Mouse (Mus musculus): Measurements from ENCODE around the gene Dhrs4.
A peak's percentile ranks its signal among the peaks of the same experiment; 100 is the strongest.

Dhrs4 gene

DNA sequence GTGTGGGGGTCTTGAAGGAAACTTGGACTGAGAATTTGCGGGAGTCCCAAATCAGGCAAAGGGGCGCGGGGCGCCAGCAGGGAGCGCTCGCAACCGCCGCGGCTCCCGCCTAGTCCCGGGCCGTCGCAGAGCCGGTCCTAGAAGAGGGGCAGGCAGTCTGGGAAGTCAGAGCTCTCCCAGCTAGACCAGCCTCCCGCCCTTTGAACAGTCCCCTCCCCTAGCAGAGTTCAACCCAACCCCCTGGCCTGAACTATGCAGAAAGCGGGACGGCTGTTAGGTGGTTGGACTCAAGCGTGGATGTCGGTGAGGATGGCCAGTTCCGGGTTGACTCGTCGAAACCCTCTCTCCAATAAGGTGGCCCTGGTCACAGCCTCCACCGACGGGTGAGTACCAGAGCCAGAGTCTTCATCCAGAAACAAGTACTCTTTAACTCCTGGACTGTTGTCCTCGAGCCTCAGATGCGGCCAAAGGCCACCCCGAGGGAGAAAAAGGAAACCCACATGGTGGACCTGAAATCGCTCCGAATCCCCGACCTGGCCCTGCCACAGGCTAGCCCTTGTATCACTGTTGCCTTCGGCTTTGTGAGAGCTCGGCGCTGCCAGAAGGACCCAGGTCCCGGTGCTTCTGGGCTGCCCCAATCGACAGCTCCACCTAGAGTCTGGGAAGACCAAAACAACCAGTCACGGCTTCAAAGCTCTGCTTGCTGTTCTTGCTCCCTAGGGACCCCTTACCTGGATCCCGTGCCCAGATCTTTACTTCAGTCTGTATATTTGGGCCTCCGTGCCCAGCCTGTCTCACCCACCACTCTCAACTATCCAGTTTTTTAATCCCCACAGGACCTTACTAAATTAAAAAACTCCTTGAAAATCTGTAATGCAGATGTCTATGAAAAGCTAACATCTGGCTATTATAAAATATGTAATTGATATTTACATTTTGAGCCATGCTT, at the start of gene Dhrs4:
Gene Dhrs4 (plus strand): TSS at position 108 of the 949 bp plus-strand sequence.
- peak; percentile 89 for DNase-seq

DNA sequence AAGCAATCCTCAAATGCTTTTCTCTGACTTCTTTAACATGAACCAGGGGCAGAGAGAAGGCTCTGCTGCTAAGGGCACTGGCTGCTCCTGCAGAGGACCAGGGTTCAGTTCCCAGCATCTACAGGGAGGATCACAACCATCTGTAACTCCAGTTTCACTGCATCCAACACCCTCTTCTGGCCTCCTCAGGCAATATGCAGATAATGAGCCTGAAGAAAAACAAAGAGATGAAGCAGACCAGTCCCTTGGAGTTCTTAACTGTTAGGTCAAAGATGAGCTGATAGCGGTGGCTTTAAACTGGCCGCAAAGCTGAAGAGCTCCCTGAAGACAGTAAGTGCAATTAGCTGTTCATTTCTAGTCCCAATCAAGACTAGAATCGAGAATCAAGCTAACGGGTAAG, 48.3 kb upstream of the Dhrs4 start:
- no peak for DNase-seq

DNA sequence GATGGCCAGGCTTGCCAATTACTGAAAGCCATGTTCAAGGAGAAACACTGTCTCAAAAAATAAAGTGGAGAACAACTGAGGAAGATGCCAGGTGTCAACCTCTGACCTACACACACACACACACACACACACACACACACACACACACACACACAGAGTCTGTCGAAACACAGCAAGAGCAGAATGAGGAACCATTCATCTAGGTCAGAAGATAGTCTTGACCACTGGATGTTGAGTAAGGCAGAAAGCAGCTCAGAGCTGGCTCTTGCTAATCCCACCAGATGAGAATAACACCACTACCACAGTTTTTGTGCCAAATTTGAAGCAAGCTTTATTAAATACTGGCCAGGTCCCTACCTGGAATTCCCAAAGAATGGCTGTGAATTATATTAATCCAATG, 45.5 kb upstream of the Dhrs4 start:
- DNase-seq, result no peak

DNA sequence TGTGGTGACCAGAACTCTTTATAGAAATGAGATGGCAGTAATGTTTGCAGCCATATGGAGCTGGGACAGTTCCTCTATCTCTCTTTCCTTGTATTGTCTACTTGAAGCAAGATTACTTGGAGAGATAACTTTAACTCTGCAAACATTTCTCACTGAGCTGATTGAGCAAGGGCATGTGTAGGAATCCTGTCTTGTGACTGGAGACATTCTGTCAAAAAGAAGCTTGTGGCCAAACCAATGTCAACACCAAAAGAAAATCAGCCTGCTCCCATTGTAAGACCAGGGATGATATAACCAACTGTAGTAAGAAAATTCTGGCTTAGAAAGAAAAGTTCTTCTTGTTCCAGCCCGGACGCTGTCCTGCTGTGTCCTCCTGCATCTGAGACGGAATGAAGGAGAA, 43.7 kb upstream of the Dhrs4 start:
- no peak for DNase-seq

DNA sequence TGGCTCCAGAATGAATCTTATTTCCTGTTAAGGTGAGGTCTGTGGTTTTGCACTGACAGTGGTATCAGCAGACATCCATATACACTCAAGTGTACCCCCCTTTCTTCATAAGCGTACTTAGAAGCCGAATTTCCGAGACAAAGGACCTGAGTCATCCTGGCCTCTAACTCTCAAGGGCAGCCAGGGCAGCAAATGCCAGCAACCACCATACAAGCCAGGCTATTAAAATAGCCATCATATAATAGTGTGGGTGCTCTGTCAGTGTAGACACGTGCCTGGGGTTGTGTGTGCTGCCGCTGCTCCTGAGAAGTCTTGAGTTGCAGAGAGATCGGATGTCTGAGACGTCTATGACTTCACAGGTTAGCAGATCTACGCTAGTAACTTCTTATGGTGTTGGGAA, 41.4 kb upstream of the Dhrs4 start:
- DNase-seq, result no peak

DNA sequence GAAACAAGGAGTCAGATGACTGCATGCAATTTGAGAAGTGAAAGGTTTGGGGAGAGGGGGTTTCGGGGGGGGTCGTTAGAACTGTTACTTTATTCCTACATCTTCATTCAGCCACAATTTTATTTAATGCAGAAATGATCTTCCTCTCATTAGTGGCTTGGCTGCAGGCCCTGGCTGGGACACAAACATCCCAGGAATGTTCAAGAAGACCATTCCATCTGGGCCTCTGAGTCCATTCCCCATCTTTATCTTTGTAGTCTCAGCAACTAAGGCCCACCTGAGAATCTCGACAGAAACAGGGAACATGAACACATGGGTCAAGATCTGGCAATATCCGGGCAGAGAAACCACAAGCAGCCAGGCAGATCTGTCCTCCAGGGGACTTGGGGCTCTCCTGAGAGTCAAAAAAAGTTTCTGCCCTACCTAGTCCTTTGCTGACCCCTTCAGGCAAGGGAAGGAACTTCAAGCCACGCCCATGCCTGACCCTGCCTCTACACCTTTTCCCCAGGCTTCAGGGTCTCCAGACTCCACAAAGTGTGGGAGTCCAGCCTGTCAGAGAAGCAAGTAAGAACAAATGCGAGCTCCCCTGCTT, 40.3 kb upstream of the Dhrs4 start:
- peak; percentile 61 for DNase-seq

DNA sequence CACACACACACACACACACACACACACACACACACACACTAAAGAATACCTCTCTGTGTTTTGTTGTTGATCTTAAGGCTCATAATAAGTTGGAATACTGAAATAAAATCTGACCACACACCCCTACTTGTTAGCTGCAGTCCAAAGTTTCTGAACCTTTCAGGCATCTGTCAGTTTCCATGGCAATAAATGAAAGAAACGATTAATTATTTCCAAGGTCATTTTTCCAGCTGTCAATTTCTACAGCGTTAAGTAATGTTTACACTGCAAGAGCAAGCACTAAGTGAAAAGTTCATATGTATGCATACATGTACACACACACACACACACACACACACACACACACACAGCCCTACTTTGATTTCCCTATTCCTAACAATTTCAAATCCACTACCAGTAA, 20.9 kb upstream of the Dhrs4 start:
- DNase-seq, result no peak

DNA sequence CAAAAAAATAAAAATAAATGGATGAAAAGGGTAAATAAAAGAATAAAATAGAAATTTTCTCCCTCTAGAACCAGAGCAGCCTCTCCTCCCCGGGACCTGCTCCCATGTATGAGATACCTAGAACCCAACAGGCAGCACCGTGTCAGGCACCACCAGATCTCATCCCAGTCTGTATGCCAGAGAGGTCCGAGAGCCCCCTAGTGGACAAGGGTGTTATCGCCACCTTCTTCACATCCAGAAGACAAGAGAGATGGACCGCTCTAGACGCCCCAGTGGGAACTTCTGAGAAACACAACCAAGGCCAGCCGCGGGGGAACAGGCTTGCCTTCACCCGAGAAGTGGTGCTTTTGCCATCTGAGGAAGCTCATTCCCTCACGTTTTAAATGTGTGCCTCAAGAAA, 20.3 kb upstream of the Dhrs4 start:
- peak; percentile 75 for DNase-seq

DNA sequence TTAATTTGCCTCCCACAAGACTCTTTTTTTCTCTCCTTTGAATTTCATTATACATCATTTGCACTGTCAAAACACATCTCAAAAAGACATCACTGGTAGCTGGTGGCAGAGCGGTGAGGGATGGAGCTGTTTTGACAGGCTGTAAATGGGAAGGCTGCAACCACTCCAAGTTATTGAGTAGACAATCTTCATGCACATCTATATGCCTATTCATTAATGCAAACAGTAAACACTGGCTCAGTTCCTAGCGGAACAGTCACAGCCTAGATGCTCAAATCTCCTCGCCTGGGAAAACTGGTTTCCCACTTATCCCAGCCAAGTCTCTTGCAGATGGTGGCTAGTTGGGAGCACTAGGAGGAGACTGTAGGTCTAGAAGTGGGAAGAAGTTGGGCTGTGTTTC, 19.8 kb upstream of the Dhrs4 start:
- DNase-seq, result no peak

DNA sequence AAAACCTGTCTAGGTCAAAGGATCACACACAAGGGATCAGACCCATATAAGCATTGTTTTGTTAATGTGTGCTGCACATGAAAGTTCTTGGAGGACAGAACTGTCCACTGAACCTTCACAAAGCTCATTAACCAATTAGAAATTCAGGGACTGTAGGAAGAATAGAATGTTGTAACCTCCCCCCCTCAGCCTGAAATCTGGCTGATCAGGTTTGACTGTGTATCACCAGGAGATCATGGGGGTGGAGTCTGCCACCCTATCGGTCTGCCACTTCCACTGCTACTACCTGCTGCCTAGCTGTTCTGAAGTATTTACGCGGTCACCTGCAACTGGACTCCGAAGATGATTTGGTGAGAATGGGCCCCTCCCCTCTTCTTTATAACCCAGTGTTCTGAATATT, 18.8 kb upstream of the Dhrs4 start:
- no peak for DNase-seq

DNA sequence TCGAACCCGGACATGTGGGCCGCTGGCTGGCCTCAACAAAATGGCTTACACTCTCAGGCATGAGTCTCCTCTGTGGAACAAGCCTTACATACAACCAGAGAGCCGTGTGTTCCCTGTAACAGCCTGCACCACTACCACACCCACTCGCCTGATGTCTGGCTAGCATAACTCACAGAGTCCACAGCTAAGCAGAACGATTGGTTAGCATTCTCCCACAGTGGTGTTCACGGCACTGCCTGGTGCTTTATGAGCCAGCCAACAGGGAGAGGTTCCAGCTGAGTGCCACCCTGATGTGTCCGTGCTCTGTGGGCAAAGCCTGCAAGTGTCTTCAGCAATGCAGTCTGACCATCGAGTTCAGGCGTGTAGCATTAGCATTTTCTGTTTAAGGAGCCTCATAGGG, 18.3 kb upstream of the Dhrs4 start:
- DNase-seq, result no peak

DNA sequence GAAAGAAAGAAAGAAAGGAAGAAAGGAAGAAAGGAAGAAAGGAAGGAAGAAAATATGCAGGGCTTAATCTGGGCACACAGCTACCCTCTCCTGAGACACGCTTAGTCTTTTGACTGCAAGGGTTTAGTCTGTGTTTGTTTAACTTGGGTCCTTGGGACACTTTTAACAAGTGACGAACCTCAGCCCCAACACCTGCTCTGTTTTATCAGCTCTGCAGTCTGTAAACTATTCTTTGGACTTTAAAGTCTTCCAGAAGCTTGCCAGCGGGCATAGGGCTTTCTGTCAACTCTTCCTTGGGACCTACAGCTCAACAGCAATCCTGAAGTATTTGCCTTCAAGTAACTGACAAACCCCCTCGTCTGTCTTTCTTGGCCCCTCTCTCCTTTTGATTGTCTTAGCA, 16.8 kb upstream of the Dhrs4 start:
- DNase-seq, result no peak

DNA sequence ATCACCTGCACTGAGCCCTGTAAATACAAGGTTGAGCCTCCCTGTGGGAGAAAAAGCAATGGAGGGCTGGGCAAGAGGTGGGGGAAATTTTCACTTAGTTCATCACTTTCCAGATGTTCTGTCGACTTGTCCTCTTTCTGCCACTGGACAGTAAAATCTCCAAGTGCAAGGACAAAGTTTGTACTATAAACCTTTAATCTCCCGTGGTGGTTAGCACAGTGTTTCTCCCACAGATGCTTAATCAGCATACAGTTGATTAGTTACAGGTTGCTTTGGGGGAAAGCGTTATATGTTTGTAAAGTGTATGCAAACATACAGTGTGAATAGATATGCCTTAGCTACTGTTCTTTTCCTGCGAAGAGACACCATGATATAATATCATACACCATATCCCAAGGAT, 12.1 kb upstream of the Dhrs4 start:
- DNase-seq, result no peak

DNA sequence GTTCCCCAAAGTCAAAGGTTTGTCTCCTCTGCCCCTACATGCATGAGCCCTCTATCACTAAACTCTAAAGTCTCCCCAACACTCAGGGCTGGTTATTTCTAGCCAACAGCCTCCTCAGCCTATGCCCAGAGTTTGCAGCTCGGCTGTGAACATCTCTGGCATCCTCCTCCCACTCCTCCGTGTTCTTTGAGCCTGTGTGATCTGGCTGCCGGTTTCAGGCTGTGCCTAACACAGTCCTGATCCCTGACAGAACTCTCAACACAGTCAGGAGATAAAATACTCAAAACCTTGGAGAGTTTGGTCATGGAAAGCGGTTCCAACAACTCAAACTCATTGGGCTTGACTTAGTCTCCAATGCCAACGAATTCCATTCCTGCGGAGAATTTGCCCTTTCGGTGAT, 11.4 kb upstream of the Dhrs4 start:
- no peak for DNase-seq

DNA sequence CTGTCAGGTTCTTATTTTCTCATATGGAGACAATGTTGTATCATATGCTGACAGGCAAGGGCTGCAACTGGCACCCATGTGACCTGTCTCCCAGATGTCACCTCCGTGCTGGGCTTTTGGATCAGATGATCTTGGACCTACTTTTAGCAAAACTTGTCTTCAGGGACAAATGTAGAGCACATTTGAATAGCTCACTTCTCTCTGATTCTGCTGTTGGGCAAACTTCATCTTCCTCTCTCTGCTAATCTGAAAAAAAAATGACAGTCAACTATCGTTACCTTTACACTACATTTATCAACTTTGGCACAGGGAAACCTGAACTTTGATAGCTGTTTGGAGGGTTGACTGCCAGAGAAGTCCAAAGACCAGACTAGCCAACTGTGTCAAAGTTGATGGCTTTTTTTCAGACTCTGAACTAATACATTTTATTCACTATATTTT, 10.2 kb upstream of the Dhrs4 start:
- DNase-seq, result no peak

DNA sequence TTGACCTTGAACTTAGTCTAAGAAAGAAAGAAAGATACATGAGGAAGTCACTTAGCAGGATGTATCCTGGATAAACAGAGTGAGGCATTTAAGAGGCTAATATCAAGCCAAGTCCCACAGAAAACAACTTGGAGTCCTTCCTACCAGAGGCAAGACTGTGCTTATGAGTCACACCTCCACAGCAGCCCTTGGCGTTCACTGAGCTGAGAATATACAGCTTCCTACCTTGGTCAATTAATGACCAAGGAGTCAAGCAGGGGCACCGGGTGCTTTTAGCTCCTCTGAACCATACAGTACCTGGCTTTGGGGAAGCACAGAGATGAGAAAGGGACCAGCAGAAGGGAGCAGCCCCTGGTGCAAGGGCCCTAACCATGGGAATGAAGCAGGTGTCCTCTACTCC, 9.5 kb upstream of the Dhrs4 start:
- no peak for DNase-seq

DNA sequence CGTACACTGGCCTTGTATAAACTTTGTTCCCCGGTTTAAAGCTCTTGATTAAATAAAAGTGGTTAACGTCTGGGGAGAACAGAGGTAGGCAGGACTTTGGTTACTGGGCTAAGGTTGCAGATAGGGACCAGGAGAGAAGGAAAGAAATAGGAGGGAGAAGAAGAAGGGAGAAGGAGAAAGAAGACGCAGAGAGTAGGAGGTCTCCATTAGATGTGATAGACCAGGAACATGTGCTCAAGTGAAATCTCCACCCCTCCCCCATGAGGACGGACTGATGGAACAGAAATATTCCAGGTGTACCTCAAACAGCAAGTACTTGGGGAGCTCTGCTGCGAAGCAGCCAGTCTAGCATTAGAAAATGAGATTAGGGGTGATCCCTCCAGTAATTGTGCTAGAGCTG, 8.7 kb upstream of the Dhrs4 start:
- DNase-seq, result no peak

DNA sequence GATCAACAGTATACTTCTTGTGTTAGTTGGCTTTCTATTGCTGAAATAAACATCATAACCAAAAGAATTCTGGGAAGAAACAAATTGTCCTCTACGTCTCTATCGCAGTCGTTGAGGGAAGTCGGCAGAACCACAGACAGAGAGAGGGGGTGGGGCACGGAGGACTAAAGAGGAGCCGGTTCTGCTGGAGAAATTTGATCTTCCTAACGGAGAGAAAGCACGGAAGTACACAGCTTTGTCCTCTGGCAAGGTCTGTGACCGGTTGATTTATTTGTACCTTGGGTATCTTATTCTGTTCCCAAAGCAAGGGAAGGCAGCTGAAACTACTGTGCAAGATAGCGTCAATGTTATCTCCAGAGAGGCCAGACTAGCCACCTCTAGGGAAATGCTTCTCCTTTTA, 7.8 kb upstream of the Dhrs4 start:
- peak; percentile 47 for DNase-seq

DNA sequence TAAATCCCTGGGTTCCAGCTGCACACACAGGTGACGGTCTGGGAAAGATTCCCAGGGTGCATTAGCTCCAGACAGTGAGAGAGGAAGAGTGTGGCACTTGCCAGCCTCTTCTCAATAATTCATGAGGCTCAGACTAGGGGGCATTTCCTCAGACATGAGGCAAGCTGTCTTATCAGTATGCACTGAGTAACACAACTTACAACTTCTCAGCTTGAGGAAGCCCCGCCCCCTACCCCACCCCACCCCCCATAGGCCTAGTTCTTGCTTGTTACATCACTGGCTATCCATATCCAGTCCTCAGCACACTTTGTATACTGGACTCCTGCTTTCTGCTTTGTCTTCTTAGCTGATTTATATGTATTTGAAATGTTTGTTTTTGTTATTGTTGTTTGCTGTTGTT, 2.9 kb upstream of the Dhrs4 start:
- DNase-seq, result no peak

DNA sequence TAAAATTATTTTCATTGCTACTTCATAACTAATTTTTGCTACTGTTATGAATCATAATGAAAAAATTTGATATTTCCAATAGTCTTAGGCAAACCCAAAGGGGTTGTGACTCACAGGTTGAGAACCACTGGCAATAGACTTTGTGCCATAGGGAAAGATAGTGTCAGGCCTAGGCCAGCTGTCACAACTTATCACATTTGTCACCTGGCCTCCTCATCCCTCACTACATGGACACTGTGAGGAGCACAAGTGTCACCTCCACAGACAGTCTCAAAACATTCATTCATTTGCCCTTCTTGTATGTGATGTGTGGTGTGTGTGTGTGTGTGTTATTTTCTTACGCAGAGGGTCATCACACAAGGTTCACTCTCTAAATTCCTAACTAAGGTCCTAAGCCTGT, 1.1 kb upstream of the Dhrs4 start:
- no peak for DNase-seq

DNA sequence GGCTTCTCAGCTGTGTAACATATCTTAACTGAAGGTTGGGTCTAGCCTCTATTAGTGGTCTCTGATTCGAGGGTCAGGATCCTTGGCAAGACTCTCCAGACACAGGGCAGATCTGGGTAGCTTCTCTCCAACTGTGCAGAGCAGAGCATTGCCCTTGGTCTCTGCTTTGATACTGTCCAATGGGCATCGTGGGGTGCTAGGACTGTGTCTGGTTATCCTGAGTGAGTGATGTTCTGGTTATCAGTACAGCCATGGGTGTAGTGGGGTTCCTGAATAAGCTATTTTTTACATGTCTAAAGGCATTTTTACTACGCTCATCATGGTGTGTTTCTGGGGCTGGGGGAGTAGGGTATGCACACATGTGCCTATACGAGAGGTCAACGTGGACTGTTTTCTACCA, 729 bp upstream of the Dhrs4 start:
- DNase-seq, result no peak

DNA sequence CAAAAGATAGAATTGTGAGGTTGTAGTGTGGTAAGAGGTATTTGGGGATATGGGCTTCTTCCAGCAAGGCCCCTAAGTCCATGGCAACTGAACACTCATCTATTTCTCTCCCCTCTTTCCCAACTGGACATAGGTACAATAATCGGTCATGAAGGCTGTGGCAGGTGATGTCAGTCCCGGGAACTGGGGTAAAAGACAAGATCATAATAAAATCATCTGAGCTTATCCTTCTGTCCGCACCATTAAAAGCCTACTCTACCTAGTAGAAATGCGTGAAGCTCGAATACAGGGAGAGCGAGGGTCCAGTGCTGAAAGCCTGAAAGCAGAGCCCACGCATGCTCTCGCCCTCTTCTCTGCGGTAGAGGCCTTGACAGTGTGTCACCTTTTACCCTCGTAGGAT, 1.1 kb downstream of the Dhrs4 start:
- DNase-seq, result no peak

DNA sequence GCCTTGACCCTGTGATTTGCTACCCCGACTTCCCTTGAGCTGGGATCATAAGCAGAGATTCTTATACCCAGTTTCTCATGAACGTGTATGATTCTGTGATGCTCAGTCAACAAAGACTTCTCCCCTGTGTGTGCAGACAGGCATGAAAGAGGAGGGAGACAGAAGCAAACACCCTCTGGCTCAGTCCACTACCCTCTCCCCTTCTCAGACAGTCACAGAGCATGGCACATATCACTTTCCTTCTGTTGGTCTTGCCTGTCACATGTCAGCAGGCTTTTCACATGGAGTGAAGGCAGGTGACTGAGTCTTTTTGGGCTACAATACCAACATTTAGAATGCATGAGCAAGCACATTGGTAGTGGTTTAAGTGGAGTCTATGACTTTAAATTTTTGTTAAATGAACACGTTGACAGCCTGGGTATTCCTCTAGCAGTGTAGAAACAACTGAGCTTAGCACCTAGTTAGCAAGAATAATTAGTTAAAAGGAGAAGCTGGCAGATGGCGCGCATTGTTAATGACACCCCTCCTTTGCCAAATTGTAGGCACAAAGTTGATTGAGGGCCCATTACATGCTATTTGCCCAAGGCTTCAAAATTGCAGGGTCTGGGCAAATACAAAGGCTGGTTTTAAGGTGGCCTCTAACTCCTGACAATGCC, 6.0 kb downstream of the Dhrs4 start:
- no peak for DNase-seq

DNA sequence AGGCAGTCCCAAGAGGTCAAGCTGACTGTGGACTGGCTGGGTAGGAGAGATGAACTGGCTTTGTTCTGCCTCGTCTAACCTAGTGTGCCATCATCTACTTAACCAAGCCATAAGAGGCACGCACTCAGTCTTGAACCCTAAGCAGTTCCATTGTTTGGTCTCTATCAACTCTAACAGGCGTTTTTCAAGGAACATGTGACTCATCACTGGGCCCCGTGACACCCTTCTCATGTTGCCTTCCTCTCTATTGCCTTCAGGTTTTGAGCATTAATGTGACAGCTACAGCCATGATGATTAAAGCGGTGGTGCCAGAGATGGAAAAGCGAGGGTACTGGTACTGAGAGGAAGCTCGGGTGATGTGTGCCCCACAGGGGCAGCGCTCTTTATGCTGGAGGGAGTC, 8.3 kb downstream of the Dhrs4 start:
- DNase-seq, result no peak

All from embryo, embryonic 11 days (tissue).